Mouse (Mus musculus) retina, postnatal 7 days (tissue): ENCODE data around the gene Litaf.

Source experiments
- DNase-seq: peaks from one replicate; pipeline ENCODE4 v3.0.0-alpha.2; 2012; ENCODE audit warnings: low read depth, low spot score

Litaf gene

GRCm38 (mm10) chr16:11066833-11067191 is 855 bp upstream of the Litaf start:
- no peak for DNase-seq

DNA sequence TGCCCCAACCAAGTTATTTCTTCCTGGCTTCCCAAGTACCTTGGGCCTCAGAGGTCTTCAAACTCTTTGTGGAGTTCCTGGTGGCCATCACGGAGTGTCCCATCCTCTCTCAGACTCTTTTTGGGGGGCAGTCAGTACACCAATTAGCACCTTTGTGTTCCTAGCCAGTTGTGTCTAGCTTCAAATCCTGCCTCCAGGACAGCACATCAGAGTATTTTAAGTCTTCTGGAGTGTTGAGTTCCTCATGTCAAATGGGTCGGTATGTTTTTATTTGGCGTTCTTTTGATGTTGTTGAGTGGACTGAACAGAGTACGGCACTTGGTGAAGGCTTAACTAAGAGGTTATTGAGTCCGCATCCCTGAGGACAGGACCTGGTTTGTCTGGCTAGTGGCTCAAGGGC is 526 bp downstream of the Litaf start:
- no peak for DNase-seq

- no peak for DNase-seq
Observed at GRCm38 (mm10) chr16:11064742-11065141, 1.2 kb downstream of the Litaf start.

- DNase-seq, result no peak
Observed at GRCm38 (mm10) chr16:11064341-11064740, 1.6 kb downstream of the Litaf start.

DNA sequence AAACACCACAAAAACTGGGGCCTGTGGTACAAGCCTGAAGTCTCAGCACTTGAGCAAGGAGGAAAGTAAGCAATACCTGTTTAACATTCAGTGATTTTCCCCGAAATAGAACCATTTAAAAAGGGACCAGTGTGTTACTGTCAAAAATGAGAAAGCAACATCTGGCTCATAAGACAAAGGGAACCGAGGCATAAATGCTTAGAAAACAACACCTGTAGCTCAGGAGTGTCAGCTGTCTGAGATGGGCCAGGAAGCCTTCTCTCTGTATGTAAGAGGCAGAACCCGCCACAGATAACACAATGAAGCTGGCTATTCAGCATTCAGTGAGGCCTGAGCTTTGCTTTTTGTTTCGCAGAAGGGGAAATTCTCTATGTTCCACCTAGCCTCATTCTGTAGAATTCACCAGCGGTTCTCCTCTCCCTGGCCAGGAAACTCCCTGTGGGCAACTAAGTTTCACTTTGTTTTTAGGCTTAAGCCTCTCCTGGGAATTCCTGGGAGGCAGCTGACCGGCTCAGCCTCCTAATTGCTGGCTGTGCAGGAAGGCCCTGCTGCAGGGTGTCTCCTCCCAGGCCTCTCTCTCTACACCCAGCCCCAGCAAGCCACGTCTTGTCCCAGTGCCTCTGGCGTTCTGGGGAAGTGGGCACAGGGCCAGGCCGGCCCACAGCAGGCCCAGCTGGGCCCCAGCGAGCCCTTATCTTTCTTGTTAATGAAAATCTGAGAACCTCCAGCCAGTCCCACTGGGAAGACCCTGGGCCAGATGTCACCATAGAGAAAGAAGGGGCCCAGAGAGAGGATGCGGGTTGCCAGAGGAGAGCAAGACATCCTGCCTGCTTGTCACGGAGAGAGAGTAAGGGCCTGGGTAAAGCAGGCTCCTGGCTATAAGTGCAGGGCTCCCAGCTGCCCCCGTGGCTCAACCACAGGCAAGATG is 2.9 kb downstream of the Litaf start:
- no peak for DNase-seq

- DNase-seq, result no peak
Observed at GRCm38 (mm10) chr16:11060645-11061044, 5.3 kb downstream of the Litaf start, which contains the start of gene Snn. TSS of gene Snn (plus strand) at chr16:11060945.

GRCm38 (mm10) chr16:11055916-11056315 is 10.0 kb downstream of the Litaf start:
- DNase-seq, result no peak

GRCm38 (mm10) chr16:11054871-11055270 is 11.1 kb downstream of the Litaf start:
- DNase-seq, result no peak

DNA sequence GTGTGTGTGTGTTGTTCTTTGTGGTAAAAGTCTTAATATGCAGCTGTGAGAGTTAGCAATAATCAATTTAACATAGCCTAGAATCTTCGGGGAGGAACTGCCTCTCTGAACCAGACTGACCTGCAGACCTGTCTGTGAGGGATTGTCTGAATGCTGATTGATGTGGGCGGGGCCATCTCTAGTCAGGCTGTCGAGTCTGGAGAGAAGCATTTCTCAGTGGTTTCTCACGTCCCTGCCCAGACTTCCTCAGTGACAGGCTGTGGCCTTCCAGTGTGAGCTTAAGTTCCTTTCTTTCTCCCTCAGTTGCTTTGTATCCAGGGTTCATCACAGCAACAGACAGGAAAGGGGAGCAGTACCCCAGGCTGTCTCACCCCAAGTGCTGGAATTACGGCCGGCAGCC is 11.5 kb downstream of the Litaf start:
- no peak for DNase-seq

- DNase-seq, result no peak
Observed at GRCm38 (mm10) chr16:11051134-11051533, 14.8 kb downstream of the Litaf start.

- no peak for DNase-seq
Observed at GRCm38 (mm10) chr16:11050226-11050625, 15.7 kb downstream of the Litaf start.

- DNase-seq, result no peak
Observed at GRCm38 (mm10) chr16:11047130-11047529, 18.8 kb downstream of the Litaf start.

DNA sequence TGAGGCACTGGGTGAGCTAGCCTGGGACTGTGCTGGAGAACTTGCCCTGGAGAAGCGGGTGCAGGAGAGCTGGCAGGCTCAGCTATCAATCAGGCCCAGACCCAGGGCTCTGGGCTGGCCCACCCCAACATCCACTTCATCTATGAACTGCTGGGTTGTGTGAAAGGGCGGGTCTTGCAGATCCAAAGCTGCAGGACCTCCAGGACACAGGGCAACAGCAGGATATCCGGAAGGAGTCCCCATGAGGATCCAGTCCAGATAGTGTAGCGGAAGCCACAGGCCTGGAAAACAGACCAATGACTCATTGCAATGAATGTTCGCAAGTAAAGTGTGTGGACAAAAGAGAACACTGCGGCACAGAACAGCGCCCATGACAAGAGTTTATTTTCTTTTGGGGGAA is 19.5 kb downstream of the Litaf start:
- DNase-seq, result no peak

- no peak for DNase-seq
Observed at GRCm38 (mm10) chr16:11043239-11043638, 22.7 kb downstream of the Litaf start.

- DNase-seq, result no peak
Observed at GRCm38 (mm10) chr16:11040603-11041002, 25.4 kb downstream of the Litaf start.

DNA sequence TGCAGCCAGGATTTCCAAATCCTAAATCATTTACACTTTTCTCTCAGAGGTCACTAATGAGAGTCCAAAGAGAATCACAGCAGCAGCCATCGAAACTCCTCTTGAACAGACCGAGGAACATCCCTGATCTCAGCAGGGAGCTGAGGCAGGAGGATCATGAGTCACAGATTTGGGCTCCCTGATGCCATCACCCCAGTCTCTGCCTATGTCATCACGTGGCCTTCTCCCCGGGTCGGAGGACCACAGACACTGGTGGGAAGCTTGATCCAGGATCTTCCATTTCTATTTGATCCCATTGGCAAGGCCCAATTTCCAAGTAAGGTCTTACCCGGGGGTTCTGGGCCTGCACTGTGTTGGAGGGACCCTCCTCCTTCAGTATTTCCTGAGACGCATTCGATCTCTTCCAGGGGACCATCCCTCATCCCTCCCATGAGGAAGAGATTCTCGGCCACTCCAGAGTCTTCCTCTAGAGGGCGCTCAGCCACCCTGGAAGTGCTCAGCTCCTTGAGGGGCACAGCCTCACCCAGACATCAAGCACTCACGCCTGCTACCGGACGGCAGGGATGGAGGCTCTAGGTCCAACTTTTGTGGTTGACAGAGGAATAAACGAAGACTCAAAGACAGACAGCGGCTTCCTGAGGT is 30.0 kb downstream of the Litaf start:
- peak; percentile 71 for DNase-seq

DNA sequence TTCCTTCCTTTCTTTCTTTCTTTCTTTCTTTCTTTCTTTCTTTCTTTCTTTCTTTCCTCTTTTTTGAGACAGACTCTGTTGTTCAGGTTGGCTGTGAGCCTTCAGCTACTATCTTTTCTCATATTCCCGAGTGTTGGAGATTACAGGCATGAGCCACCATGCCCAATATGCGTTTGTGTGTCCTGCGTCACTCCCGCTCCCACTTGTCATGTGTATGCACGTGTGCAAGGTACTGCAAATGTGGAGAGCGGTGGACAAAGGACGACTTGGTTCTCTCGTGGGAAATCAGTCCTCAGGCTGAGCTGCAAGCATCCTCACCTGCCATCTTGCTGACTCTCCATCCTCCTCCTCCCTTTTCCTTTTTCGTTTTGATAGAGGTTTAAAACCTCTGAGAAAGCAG is 30.7 kb downstream of the Litaf start:
- DNase-seq, result no peak

DNA sequence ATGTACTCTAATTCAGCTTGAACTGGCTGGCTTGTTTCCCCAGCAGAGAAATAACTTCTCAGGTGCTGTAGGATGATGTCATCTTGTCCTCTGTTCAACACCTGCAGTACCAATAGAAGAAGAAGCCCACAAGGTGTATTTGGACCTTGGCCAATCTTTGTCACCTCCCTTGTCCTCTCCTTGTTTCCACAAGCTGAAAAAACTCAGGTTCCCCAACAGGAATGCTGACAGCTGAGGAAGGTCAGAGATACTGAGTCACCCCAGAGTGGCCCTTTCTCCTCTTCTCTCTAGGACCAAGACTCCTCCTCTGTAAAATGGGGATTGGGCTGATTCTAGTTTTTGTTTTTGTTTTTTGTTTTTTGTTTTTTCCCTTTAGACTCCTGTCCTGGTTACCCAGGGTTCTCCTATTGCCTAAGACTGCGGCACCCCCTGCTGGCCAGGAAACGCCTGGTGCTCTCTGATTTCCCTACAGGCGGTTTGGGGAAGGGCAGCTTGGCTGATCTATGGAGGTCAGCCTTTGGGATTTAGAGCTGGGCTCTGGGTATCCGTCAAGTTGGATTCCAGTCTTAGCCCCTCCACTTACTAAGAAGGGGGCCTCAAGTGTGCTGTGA is 31.7 kb downstream of the Litaf start:
- DNase-seq, result peak; percentile 73

GRCm38 (mm10) chr16:11031320-11031719 is 34.6 kb downstream of the Litaf start:
- no peak for DNase-seq

GRCm38 (mm10) chr16:11030844-11031243 is 35.1 kb downstream of the Litaf start:
- no peak for DNase-seq

DNA sequence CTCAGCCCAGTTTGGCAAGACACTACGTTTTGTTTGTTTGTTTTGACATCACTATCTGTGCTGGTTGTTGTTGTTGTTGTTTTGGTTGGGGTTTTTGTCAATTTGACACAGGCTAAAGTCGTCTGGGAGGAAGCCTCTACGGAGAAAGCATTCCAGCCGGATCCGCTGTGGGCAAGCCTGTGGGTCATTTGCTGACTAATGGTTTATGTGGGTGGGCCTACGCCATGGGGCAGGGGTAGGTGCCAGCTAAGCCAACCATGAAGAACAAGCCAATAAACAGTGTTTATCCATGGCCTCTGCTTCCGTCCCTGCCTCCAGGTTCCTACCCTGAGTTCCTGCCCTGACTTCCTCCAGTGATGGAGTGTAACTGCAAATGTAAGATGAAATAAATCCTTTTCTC is 37.8 kb downstream of the Litaf start:
- no peak for DNase-seq

DNA sequence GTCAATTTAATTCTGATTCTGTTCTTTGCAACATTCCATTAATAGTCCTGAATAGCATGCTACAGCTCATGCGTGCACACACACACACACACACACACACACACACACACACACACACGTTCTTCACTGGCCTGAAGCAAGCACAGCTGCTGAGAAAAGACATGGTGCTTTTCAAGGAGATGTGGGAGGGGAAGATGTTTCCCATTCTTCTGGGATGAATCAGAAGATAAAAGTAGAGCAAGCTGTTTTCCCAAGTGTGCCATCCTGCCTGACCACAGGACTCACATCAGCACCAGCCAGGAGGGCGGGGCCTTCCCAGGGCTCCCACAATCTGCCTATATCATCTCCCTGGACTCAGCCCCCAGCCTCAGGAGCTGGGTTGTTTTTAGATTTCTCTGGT is 41.1 kb downstream of the Litaf start:
- DNase-seq, result no peak

DNA sequence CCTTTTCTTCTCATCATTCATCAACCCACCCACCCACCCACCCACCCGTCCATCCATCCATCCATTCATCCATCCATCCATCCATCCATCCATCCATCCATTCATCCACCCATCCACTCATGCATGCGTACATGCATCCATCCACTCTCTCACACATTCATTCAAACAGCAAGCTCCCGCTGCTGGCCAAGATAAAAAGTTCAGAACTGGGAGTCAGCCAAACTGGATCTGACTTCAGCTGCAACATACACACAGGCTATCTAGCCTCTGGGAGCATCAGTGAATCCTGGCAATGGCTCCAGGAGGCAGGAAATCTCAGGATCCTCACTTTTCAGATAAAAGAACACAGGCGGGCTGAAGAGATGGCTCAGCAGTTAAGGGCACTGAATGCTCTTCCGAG is 42.3 kb downstream of the Litaf start:
- DNase-seq, result no peak
